Mouse (Mus musculus): ENCODE measurements around the gene Cul9. TPM values are rescaled to one million over a fixed set of nuclear protein-coding genes. Genes with fewer than 3 reads are reported as not detected.
"Not testable (repeated sequence)": the region's sequence is repeated elsewhere in the genome, so short reads cannot be mapped to it uniquely, and the experiment has no call there.

Gene Cul9
- 10 to 100 TPM; 49.3 to 50.8 TPM for total RNA-seq (2021)
- long read RNA-seq, experiment 1, partial matches to known transcripts: 23 of 29 reads
- long read RNA-seq, experiment 1, other reads (novel, unspliced or antisense): 6 of 29 reads
- long read RNA-seq, experiment 2, partial matches to known transcripts: 16 of 20 reads
- long read RNA-seq, experiment 2, other reads (novel, unspliced or antisense): 4 of 20 reads

GRCm38 (mm10) chr17:46545813-46546564, at the start of gene Cul9:
Gene Cul9, minus strand, starts transcription at chr17:46546388.
- intact Hi-C loops (cut with DNase I): loop anchor here (5.0 kb wide), 1 partner anchor 101 kb away; the partner anchor contains the start of genes Klc4 and Mrpl2
- peak; percentile 78 to 90 for DNase-seq (ENCODE audit: low spot score in 2 of 2)

- peak in 1 of 2 experiments; percentile 39 for DNase-seq (ENCODE audit: low spot score in 2 of 2)
- intact Hi-C loops (cut with DNase I): loop anchor here (5.0 kb wide), 1 partner anchor 38 kb away; the partner anchor contains the start of gene Srf
Observed at GRCm38 (mm10) chr17:46595336-46595735, 49.1 kb upstream of the Cul9 start.

- intact Hi-C loops (cut with DNase I): loop anchor here (5.0 kb wide), 2 partner anchors 33 to 37 kb away; partner anchors contain the start of genes Ptk7 and Srf
Observed at GRCm38 (mm10) chr17:46594606-46595005, 48.4 kb upstream of the Cul9 start.

GRCm38 (mm10) chr17:46593124-46593523, 46.9 kb upstream of the Cul9 start:
- DNase-seq (ENCODE audit: low spot score in 2 of 2): no peak
- intact Hi-C loops (cut with DNase I): loop anchor here (5.0 kb wide), 1 partner anchor 34 kb away; the partner anchor contains the start of gene Ptk7

More at GRCm38 (mm10) chr17:46594606-46595005, 48.4 kb upstream of the Cul9 start:
- DNase-seq (ENCODE audit: low spot score in 2 of 2): no peak

- intact Hi-C loops (cut with DNase I): loop anchor here (5.0 kb wide), 1 partner anchor 36 kb away; the partner anchor contains the start of gene Ptk7
- peak; percentile 33 to 37 for DNase-seq (ENCODE audit: low spot score in 2 of 2)
Observed at GRCm38 (mm10) chr17:46591406-46591805, 45.2 kb upstream of the Cul9 start.

- intact Hi-C loops (cut with DNase I): loop anchor here (5.0 kb wide), 1 partner anchor 37 kb away; the partner anchor contains the start of gene Ptk7
- no peak for DNase-seq (ENCODE audit: low spot score in 2 of 2)
Observed at GRCm38 (mm10) chr17:46590439-46590838, 44.3 kb upstream of the Cul9 start.

- intact Hi-C loops (cut with DNase I): loop anchor here (5.0 kb wide), 1 partner anchor 38 kb away; the partner anchor contains the start of gene Ptk7
Observed at GRCm38 (mm10) chr17:46589635-46590314, 43.6 kb upstream of the Cul9 start.

GRCm38 (mm10) chr17:46588913-46589312, 42.7 kb upstream of the Cul9 start:
- intact Hi-C loops (cut with DNase I): no loop called here
- no peak for DNase-seq (ENCODE audit: low spot score in 2 of 2)

More at GRCm38 (mm10) chr17:46589635-46590314, 43.6 kb upstream of the Cul9 start:
- no peak for DNase-seq (ENCODE audit: low spot score in 2 of 2)

- intact Hi-C loops (cut with DNase I): no loop called here
- no peak for DNase-seq (ENCODE audit: low spot score in 2 of 2)
Observed at GRCm38 (mm10) chr17:46588173-46588572, 42.0 kb upstream of the Cul9 start.

- intact Hi-C loops (cut with DNase I): no loop called here
Observed at GRCm38 (mm10) chr17:46586327-46586726, 40.1 kb upstream of the Cul9 start.

GRCm38 (mm10) chr17:46578650-46579049, 32.5 kb upstream of the Cul9 start:
- intact Hi-C loops (cut with DNase I): no loop called here
- DNase-seq (ENCODE audit: low spot score in 2 of 2): no peak

More at GRCm38 (mm10) chr17:46586327-46586726, 40.1 kb upstream of the Cul9 start:
- no peak for DNase-seq (ENCODE audit: low spot score in 2 of 2)

GRCm38 (mm10) chr17:46576070-46576469, 29.9 kb upstream of the Cul9 start:
- no peak for DNase-seq (ENCODE audit: low spot score in 2 of 2)
- intact Hi-C loops (cut with DNase I): no loop called here

- intact Hi-C loops (cut with DNase I): no loop called here
- DNase-seq (ENCODE audit: low spot score in 2 of 2): no peak
Observed at GRCm38 (mm10) chr17:46574535-46574934, 28.3 kb upstream of the Cul9 start.

GRCm38 (mm10) chr17:46571005-46571404, 24.8 kb upstream of the Cul9 start:
- DNase-seq (ENCODE audit: low spot score in 2 of 2): no peak
- intact Hi-C loops (cut with DNase I): no loop called here

- DNase-seq (ENCODE audit: low spot score in 2 of 2): no peak
- intact Hi-C loops (cut with DNase I): loop anchor here (5.0 kb wide), 2 partner anchors 38 to 68 kb away; partner anchors contain the start of gene Ptk7
Observed at GRCm38 (mm10) chr17:46559146-46559545, 13.0 kb upstream of the Cul9 start.

GRCm38 (mm10) chr17:46558151-46558550, 12.0 kb upstream of the Cul9 start:
- intact Hi-C loops (cut with DNase I): loop anchor here (5.0 kb wide), 2 partner anchors 39 to 69 kb away; partner anchors contain the start of gene Ptk7

GRCm38 (mm10) chr17:46557321-46557720, 11.1 kb upstream of the Cul9 start:
- DNase-seq (ENCODE audit: low spot score in 2 of 2): not testable (repeated sequence)
- intact Hi-C loops (cut with DNase I): loop anchor here (5.0 kb wide), 2 partner anchors 40 to 70 kb away; partner anchors contain the start of gene Ptk7

More at GRCm38 (mm10) chr17:46558151-46558550, 12.0 kb upstream of the Cul9 start:
- no peak for DNase-seq (ENCODE audit: low spot score in 2 of 2)

GRCm38 (mm10) chr17:46556584-46556945, 10.4 kb upstream of the Cul9 start:
- no peak for DNase-seq (ENCODE audit: low spot score in 2 of 2)
- intact Hi-C loops (cut with DNase I): loop anchor here (5.0 kb wide), 2 partner anchors 41 to 71 kb away; partner anchors contain the start of gene Ptk7

All from left cerebral cortex, postnatal 14 days (tissue).